Mouse (Mus musculus): ENCODE data around the gene Ube2q2. TPM values are rescaled to one million over a fixed set of nuclear protein-coding genes. Genes with fewer than 3 reads are reported as not detected.

The Ube2q2 gene
- total RNA-seq, 4 experiments from 2014 or later: 27.6 to 29.7 (median 28.3) TPM

DNA sequence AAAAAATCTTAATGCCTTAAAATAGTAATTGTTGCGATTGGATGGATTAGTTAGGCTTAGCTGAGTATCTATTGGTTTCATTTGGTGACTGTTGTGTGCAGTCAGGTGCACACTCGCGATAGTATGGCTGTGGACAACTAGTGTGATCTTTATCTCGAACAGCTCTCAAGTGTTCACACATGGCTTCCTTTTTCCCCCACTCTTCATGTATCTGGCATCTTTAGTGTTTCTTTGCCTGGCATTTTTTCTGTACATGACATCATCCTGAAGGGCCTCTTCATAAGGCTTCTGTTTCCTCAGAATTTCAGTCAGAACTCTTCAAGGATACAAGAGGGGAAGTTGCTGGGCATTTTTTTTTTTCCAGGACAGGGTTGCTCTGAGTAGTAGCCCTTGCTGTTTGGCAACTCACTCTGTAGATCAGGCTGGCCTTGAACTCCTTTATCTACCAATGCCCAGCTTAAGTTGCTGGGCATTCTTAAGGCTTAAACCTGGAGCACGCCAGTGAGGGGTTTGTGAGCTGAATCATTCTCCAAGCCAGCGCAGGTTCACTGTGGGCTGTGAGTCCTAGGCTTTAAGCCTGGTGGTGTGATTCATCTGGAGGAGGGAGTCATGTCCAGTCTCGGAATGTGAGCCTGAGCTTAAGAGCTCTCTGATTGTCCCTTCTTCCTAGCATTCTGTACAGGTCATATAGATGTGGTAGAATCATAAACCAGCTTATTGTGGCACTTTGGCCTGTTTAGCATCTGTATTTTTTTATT is 22.2 kb downstream of the Ube2q2 start:
- no peak for DNase-seq (ENCODE audit: low spot score)

DNA sequence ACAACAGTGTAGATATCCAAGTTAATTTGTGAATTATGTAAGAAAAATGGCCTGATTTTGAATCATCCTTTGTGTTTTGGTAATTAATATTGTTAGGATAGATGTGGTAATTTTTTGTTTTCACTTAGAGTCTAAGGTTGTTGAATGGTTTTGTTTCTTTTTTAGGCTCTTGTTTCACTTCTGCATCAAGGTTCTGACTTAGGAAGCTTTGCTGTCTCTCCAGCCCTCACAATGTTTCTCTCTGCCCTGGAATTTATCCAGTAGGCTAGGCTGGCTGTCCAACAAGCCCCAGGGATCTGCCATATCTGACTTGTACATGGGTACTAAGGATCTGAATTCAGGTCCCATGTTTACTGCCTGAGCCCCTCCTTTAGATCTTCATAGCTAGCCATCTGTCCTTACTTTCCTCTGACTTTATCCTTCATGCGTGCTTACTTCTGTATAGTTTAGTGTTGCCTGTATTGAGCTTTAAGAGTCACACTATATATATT is 23.6 kb downstream of the Ube2q2 start:
- no peak for DNase-seq (ENCODE audit: low spot score)

DNA sequence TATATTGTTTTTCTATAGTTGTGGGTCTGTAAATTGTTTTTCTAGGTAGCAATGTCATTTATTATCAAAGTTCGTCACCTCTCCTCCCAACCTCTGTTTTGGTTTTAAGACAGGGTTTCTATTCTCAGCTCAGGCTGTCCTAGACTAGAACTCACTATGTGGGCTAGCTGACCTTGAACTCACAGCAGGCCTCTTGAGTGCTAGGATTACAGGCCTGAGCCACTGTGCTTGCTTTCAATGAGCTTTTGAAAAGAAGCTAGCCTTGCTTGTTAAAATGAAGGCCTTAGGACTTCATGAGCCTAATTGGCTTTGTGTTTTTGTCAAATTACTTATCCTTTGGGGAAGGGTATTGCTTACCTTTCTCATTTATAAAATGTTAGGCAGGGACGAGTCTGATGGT is 25.6 kb downstream of the Ube2q2 start:
- DNase-seq (ENCODE audit: low spot score): no peak

DNA sequence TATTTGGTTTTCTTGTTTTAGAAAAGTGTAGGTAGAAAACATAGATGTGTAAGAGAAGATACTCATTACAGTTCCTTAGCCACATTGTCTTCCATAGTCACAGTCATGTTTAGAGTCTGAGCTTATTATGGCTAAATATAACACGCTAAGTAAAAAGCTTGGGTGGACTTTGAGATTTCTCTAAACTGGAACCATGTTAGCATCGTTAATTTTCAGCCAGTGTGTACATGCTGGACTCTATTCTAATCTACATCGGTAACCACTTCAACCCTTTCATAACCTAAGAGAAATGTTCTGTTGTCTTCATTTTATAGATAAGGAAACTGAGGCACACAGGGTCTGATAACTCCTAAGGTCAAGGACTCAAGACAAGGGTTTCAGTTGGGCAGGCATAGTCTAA is 47.2 kb downstream of the Ube2q2 start:
- DNase-seq (ENCODE audit: low spot score): no peak

DNA sequence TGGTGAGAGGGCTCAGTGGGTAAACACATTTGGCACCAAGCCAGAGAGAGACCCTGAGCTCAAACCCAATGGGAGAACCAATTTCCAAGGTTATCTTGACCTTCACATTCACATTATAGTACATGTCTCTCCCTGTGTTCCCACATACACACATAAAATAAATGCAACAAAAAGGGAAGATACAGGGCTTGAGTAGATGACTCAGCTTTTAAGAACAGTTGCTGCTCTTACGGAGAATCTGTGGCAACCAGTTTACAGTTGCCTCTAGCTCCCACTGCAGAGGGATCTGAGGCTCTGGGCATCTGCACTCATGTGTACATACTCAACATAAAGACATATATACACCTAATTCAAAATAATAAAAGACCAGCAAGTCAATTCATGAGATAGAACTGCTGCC is 49.6 kb downstream of the Ube2q2 start:
- no peak for DNase-seq (ENCODE audit: low spot score)

DNA sequence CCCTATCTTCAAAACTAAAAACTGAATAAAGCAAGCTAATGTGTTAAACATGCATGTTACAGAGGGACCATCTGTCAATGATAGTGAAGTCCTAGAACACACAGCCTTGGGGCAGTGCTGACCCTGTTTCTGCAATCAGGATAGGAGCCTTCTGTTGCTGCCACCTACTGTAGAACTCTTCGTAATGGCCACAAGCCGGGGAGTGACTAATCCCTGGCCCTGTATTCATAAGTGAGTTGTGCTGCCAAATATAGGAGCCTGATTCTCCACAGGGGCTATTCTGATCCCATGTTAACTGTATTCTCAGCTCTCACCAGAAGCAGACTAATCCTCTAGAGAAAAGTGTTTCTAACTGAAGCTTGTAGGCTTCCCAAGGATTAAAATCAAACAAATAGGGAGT is 50.7 kb downstream of the Ube2q2 start:
- peak; percentile 25 for DNase-seq (ENCODE audit: low spot score)

DNA sequence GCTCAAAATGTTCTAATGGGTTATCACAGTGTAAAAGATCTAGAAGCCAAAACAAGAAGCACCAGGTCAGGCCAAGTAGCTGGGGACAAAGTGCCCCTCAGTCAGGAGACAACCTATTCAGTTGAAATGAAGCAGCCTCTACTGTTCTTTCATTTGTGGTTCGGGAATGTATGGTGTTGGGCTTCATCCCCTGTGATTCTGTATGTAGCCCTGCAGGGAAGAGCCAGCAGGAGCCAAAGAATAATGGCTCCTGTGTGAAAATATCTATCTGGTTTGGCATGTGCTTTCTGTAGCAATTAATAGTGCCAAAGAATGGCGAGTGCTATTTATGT is 59.8 kb downstream of the Ube2q2 start:
- DNase-seq (ENCODE audit: low spot score): no peak

DNA sequence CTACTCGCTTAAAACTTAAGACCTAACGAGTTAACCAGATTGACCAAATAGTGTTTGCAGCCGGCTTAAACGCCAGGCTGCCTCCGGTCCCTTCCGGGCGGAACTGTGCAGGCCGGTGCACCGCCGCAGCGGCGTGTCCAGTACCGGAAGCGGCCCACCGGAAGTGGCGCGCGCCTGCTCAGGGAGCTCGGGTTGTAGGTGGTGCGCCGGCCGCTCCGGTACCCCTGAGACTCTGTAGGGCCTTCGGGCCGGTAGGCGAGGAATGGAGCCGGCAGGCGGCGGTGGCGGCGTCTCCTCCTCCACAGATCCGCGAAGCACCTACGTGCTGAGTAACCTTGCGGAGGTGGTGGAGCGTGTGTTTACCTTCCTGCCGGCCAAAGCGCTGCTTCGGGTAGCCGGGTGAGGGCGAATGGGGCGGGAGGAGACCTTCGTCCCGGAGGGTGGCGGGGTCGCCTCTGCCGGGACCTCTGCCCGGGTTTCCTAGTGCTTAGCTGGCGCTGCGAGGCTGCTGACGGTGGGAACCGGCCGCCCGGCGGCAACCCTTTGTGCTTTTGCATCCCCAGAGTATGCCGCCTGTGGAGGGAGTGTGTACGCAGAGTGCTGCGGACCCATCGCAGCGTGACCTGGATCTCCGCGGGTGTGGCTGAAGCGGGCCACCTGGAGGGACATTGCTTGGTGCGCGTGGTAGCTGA is 60.3 kb downstream of the Ube2q2 start, which contains the start of gene Fbxo22:
Fbxo22 (plus strand) TSS at position 136 of the 692 bp plus-strand sequence.
- peak; percentile 80 for DNase-seq (ENCODE audit: low spot score)

DNA sequence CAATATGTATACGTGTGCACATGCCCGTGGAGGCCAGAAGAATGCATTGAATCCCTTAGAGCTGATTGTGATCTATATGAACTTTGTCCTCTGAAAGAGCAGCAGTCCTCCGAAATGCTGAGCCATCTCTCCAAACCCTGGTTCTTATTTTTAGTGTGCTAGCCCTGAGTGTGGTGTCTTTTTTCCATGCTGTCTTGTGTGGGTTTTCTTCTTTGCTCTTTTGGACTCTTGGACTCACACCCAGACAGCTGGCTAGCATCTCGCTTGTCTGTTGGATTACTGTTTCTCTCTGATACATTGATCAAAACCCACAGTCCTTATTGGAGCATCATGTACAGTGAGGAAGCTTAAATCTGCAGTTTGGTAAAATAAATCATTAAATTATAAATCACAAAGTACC is 63.0 kb downstream of the Ube2q2 start:
- DNase-seq (ENCODE audit: low spot score): no peak

DNA sequence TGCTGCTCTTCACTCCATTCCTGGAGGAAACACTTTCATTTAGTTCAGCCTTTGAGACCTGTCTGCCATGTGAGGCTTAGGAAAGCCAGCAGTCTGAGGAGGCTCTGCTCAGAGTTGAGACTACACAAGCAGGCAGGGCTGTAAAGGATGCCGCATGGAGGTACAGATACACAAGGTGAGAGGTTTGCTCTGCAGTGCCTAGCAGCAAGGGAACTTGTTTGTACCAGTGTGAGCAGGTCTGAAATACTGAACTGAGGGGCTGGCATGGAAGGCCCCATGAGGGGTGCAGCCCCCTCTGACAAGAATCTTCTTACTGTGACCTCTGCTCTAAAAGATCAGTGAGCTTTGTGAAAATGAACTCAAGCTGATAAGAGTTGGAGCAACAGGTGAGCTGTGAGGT is 64.7 kb downstream of the Ube2q2 start:
- no peak for DNase-seq (ENCODE audit: low spot score)

DNA sequence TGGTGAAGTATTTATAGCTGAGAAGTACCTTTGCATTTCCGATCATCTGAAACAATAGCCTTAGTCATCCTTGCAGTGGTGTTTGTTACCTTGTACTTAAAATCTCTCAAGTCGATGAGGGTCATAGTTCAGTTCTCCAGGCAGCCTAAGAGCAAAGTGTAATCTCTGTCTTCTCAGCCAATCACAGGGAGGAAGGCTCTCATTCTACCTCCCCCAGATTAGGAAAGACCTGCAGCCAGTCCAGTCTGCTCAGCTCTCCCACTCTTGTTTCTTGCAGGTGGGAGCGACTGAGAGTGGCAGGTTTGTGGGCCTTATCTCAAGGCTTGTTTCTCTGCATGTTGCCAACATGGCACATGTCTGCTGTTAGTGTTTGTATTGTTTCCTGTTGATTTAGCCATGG is 66.4 kb downstream of the Ube2q2 start:
- DNase-seq (ENCODE audit: low spot score): no peak

DNA sequence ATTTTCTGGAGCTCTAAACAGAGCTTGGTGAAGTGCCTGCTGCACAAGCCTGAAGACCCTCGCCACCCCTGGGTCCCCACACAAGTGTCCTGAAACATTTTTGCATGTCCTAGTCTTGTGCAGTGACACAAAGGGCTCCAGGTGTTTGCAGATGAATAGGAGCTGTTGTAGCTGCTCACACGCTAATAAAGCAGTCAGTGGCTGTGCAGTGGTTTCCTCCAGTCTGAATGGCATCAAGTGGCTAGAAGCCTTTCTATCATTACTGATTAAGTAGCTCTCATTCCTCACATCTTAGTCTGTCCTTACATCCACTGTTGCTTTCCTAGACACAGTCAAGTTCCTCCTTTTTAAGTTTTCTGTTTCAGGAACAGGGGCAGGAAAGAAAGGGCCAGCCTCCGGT is 67.0 kb downstream of the Ube2q2 start:
- no peak for DNase-seq (ENCODE audit: low spot score)

DNA sequence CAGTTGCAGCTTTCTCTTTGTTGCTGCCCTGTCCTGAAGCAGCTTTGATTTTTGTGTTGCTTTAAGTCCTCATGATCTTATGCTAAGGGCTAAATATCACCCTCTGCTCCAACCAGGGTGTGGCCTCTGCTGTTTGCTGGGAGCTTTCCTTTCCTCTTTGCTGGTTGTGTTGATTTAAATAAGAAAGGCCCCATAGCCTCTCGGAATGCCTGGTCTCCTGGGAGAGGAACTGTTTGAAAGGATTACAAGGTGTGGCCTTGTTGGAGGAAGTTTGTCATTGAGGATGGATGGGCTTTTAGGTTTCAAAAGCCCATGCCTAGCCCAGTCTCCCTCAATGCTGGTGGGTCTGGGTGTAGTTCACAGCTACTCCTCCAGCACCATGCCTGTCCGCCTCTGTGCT is 67.4 kb downstream of the Ube2q2 start:
- DNase-seq (ENCODE audit: low spot score): no peak

DNA sequence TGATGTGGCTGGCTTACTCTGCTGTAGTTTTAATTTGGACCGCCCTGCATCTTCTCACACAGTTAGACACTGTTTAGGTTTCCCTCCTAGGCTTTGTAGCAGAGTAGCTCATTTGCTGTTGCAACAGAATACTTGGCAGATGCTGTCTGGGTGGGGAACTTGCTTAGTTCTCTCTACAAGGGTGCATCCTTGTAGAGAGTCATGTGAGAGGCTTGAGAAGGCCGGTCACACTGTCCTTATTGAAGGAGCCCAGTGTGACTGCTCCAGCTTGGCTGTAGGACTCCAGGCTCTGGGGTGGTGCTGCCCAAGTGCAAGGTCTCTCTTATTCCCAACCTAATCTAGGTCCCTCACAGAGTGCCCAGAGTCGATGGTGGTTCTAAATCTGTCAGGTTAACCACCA is 68.7 kb downstream of the Ube2q2 start:
- no peak for DNase-seq (ENCODE audit: low spot score)

DNA sequence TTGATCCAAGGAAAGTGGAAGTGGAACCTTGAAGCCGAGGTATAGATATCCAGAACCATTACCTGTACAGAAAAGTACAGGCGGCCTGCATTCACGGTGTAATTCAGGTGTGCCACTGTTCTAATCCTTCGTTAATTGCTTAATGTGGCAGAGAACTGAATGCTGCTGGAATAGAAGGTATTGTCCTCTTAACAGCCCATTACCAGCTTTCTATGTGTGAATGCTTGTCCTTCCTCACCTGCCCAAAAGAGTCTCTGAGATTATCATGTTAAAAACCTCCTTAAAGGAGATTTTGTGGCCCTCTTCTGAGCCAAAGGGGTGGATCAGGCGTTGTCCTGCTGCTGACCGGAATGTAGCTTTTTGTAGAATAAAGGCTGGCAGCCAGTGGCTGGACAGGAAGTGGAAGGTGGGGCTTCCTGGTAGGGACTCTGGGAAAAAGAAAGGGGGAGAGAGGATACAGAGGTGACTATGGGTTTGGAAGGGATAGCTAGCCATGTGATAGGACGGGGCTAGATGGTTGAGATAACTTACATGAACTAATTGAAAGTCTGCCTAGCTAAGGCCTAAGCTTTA is 76.6 kb downstream of the Ube2q2 start:
- DNase-seq (ENCODE audit: low spot score): peak; percentile 49

DNA sequence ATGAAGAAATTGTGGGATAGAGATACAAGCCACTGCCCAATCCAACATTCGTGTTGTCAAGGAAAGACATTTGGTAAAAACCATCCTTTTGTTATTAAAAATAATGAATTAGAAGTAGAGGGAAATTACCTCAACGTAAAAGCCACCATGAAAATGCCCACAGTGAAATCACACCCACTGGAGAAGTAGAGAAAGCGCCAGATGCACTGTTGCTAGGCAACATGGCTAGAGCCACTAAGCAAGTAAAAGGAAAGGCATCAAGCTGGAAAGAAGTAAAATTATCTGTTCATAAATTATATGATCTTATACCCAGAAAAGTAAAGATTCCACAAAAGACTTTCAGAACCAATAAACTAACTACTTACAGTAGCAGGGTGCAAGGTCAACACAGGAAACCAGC is 77.6 kb downstream of the Ube2q2 start:
- DNase-seq (ENCODE audit: low spot score): no peak

DNA sequence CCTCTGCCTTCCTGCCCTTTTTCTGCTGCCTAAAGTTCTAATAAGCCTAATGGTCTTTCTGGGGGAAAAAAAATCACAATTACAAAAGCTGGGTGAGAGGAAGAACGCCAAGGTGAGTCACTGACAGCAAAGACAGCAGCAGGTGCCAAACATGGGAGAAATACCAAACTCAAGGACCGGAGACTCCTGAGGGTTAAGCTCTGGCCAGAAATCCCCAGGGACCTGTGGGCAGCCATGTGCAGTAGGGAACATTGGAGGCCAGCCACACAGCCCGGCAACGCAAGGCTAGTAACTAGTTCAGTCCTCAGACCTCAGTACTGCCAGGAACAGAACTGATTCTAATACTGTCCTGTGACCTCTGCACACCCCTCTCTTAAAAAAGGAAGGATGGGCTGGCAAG is 79.5 kb downstream of the Ube2q2 start:
- no peak for DNase-seq (ENCODE audit: low spot score)

DNA sequence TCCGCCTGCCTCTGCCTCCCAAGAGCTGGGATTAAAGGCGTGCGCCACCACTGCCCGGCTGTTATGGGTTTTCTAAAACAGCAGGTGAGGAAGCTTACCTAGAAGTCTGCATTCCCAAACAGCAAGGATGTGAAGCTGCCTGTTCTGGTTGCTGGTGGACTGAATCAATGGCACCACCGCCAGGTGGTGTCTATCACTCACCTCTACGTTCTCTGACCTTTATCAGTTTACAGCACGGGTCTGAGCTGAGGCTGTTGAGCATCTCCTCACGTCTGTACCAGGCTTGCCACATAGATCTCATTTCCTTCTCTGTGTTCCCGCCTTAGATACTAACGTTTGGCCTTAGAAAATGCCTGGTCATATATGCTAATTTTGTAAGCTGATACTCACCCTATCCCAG is 80.4 kb downstream of the Ube2q2 start:
- no peak for DNase-seq (ENCODE audit: low spot score)

DNA sequence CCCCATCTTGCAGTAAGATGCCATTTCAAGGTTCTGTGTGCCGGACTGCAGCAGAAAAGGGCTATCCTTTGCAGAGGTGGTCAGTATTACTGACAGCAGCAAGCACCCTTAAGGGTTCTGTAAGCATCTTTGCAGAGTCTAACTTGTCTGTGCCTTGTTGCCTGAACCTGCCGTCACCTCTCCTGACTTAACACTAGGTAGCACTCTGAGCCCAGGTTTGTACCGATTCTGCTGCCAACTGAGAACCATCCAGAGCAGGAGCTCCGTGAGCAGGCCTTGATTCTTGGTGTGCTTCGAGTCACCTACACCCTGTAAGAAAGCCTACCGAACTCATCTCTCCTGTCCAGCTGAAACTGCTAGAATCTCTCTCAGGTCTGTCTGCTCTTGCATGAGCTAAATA is 82.9 kb downstream of the Ube2q2 start:
- DNase-seq (ENCODE audit: low spot score): no peak

DNA sequence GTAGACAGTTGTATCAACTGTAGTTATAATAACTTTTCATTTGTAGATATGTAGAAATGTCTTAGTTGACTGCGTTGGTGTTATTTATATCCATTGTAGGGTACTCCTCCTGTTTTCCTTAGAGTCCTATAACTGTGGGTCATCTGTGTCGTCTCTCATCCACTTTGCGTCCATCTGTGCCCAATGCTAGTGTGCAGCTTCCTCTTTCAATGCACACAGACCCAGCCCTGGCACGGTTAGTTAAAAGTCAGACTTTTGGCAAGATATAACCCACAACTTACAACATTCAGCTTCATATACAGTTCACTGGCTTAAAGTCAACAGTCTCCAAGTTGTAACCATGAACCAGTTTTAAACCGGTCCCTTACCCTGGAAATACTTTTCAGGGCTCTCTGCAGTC is 83.5 kb downstream of the Ube2q2 start:
- DNase-seq (ENCODE audit: low spot score): no peak

DNA sequence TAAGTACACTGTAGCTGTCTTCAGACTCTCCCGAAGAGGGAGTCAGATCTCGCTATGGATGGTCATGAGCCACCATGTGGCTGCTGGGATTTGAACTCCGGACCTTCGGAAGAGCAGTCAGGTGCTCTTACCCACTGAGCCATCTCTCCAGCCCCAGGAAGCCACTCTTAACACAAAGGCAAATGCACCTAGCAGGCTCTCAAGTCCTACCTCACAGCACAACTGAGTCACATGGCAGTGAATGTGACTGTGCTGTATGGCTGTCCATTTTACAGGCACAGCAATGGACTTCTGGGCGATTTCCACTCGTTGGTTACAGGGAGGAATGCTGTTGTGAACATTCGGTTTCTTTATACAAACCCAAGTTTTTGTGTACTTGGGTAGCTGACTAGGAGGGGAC is 83.9 kb downstream of the Ube2q2 start:
- no peak for DNase-seq (ENCODE audit: low spot score)

DNA sequence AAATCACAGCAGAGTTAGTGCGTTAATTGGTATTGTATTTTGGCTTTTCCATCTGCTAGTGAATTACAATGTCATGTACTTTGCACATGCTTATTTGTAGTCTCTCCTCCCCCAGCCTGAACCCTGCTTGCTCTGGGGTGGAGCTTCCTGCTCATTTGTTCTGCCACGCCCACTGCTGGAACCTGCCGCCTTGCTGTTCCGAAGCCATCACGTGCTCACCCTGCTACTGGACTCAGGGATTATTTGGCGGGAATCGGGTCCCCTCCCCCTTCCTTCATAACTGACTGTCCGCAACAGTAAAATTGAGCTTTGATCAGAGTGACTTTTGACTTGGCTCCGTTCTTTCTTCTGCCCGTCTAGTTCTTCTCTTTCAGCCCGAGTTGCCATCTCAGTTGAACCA is 84.4 kb downstream of the Ube2q2 start:
- peak; percentile 45 for DNase-seq (ENCODE audit: low spot score)

All from heart, adult 8-10 months (tissue).